Mouse (Mus musculus) hindlimb bud, embryonic 11.5 days (tissue): ENCODE data around the gene Ncor1.
"Not testable (repeated sequence)": the region's sequence is repeated elsewhere in the genome, so short reads cannot be mapped to it uniquely, and the experiment has no call there.

ENCODE experiments used
- DNase-seq: peaks from one replicate; pipeline ENCODE4 v3.0.0-alpha.2; 2012; ENCODE audit warnings: low read depth, low spot score; ENCODE audit errors: extremely low spot score

Ncor1 gene

DNA sequence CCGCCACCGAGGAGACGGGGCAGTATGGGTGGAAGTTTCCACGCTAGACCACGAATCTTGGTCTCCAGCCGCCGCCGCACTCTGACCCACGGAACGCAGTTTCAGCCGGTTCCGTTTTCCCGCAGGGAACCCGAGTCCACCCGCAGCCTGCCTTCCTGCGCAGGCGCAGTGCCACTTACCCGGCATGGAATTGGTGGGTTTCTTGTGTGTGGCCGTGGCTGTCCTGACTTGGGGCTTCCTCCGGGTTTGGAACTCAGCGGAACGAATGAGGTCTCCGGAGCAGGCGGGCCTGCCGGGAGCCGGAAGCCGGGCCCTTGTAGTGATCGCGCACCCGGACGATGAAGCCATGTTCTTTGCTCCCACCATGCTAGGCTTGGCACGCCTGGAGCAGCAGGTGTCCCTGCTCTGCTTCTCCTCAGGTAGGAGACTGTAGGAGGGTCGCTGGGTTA is at the start of gene Ncor1, which contains the start of gene Pigl:
Gene Ncor1, minus strand, starts transcription at position 266 of the 449 bp plus-strand sequence.
Gene Pigl, plus strand, starts transcription at position 185 of the 449 bp plus-strand sequence.
- DNase-seq = no peak

DNA sequence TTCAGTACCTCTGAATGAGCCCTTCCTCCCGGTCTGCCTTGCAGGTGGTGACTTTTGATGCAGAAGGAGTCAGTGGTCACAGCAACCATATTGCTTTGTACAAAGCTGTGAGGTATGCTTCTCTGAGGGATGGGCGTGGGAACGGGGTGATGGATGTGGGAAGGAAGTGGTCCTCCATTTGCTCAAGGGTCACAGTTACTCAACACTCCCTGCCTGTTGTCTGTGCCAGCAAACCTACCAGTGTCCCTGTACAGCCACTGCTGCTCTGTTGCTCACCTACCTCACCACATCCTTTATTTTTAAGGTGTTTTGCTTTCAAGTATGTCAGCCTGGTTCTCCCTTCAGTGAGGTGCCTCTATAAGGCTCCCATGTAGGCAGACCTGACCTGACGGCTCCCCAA is 49.3 kb upstream of the Ncor1 start:
- no peak for DNase-seq

DNA sequence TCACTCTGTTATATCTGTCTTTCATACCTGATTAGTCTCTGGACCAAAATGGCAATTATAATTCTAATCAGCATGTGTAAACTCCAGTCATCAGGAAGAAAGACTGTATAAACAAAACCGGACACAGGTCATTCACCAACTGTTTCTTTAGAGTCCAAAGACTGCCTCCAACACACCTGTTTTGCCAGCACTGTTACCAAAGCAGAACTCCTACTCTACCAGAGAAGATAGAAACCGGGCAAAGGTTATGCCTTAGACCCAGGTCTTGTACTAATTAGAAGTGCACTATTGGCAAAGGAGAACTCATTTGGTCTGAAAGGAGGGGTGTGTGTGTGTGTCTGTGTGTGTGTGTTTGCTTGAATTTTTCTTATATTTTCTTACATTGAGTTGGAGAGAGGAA is 42.2 kb upstream of the Ncor1 start:
- no peak for DNase-seq

DNA sequence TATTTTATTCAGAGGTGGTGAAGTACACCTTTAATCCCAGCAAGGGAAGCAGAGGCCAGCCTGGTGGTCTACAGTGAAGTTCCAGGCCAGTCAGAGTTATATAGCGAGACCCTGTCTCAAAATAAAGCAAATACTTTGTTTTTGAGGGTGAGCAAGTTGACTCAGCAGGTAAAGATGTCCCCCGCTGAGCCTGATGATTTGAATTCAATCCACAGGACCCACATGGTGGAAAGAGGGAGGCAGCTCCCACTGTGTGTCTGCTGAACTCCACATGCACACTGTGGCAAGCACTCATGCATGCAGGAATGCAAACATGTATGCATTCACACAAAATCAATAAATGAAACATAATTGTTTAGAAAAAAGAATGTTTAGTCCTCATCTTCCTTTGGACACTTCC is 40.5 kb upstream of the Ncor1 start:
- DNase-seq = no peak

DNA sequence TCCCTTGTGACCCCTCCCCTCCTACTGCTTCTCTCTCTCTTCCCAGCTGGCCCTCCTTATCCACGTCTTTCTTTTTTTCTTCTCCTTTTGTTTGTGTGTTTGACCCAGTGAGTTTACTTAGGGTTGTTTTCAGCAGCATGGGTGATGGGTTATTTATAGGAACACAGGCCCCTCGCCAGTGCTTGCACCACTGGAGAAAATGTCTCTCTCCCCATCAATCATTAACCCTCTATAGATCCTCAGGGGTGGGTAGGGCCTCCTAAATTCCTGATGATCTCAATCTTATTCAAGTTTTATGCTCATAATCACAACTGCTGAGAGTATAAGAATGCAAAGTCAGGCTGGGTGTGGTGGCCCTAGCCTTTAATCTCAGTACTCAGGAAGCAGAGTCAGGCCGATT is 38.8 kb upstream of the Ncor1 start:
- DNase-seq = no peak

DNA sequence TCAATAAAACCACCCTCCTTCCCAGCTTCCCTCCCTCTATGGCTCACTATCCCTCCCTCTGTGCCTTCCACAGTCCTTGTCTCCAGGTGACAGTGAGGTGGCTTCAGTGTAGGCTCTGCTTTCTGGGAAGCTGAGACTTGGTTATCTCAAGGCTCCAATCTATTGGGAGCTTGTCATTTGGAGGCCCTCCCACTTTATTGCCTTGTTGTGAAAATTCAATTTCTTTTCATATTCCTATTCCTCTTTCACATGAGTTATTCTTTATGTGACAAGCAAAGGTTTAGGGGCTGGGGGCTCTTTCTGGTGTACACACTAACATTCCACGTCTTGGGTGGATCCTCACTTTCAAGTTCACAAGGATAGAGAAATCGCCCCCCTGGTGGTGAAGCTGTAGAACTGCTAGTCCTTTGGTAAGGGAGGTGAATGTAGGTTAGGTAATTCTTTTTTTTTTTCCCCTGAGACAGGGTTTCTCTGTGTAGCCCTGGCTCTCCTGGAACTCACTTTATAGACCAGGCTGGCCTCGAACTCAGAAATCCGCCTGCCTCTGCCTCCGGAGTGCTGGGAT is 37.9 kb upstream of the Ncor1 start:
- DNase-seq = no peak

DNA sequence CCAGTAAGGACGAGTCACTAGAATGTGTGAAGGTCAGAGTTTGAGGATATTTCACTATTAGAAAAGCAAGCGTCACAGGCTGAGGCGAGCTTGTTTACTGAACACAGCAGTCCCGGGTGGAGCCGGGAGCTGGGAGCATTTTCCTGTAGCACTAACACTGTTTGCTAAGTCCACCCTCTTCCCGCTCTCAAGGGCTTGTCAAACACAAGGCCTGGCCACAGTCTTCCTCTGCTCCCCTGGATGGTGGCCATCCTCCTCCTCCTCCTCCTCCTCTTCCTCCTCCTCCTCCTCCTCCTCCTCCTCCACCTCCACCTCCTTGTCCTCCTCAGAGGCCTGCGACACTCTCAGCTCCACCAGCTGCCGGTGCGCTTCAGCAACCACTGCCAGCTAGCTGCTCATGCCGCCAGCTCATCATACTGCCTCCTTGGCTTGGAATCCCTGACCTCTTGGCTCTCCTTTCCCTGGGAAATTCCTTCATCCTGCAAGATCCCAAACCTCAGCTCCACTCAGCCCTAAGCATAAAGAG is 37.0 kb upstream of the Ncor1 start:
- DNase-seq = peak; percentile 24

DNA sequence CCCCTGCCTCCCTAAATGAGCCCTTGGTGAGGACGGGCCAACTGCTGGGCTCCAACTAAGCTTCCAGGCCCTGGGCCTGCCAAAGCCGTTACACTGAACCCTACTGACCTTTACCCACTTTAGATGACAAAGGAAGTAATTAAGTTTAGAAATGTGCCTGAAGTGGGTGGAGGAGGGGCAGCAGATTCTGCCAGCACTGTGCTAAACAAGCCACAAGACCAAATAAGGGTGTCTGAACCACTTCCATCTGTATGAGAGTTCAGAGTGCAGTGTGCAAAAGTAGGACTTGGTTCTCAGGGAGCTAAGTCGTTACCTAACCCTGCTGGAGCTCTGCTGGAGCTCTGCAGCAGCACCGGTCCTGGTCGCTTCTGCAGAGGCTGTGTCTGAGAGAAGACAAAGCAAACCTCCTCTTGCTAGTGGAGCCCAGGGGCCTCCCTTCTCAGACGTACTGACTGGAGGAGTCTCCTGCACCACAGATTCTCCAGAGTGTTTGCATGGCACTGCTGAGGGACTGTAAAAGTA is 36.5 kb upstream of the Ncor1 start:
- DNase-seq = peak; percentile 66

DNA sequence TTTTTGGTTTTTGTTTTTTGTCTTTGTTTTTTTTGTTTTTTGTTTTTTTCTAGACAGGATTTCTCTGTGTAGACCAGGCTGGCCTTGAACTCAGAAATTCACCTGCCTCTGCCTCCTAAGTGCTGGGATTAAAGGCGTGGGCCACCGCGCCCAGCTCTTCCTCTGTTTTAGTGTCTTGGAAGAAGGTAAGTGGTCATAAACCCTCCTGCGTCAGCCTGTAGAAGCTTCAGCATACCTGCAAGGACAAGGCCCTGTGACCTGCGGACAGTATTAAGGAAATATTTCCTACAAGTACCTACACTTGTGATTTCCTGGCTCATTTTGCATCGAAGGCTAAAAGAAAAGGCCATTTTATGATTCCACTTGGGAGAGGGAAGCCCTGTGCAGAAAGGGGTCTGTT is 35.4 kb upstream of the Ncor1 start:
- no peak for DNase-seq

DNA sequence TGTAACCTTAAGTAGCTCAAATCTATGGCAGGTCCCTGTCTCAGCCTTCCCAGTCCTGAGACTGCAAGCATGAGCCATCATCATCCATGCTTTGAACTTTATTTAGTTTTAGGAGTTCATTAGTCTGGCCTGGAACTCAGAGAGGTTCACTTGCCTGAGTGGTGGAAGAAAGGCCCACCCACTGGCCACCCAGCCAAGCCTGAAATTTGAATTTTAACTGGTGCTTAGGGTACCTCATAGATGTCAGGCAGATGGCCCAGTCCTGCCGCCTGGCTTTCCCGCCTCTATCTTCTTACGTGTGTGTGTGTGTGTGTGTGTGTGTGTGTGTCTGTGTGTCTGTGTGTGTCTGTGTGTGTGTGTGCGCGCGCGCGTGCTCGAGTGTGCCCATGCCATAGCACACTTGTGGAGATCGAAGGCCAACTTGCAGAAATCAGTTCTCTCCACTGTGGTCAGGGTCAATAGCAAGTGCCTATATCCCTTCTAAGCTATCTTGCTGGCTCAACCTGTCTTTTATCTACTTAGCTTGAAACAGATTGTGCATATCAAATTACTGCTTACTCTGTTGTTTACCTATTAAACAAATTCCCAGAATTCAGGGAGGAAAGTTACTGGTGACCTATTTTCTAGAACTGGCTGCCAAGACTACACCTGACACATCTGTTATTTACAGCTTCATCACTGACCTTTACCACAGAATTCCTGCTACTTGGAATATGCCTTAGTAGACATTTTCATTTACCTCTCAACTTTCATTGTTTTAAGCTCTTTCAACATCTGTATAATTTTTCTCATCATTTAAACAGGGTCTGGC is 29.4 kb upstream of the Ncor1 start:
- DNase-seq = no peak

DNA sequence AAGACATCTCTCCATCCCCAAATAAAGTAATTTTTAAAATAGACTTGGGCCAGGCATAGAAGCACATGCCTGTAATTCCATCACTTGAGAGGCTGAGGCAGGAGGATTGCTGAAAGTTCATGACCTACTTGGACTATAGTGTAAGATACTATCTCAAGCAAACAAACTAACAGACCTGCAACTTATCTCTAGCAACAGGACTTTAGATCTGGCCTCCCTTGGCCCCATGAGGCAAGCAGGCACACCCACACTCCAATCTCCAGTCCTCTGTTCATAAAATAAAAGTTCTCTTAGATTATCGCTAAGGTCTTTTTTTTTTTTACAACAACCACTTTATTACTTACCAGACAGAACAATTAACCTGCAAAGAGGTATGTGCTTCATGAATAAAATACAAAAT is 28.6 kb upstream of the Ncor1 start:
- no peak for DNase-seq

DNA sequence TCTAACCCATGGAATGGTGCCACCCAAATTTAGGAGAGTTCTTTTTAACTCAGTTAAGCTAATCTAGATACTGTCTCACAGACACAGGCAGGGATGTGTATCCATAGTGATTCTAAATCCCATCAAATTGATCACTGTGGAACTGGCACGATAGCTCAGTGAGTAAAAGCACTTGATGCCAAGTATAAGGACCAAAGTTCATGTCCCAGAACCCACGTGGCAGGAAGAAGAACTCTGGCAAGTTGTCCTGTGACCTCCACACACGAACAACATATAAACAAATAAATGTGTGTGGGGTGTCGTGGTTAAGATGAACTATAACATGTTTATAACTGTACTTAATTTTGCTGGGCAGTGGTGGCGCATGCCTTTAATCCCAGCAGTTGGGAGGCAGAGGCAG is 21.2 kb upstream of the Ncor1 start:
- DNase-seq = no peak

DNA sequence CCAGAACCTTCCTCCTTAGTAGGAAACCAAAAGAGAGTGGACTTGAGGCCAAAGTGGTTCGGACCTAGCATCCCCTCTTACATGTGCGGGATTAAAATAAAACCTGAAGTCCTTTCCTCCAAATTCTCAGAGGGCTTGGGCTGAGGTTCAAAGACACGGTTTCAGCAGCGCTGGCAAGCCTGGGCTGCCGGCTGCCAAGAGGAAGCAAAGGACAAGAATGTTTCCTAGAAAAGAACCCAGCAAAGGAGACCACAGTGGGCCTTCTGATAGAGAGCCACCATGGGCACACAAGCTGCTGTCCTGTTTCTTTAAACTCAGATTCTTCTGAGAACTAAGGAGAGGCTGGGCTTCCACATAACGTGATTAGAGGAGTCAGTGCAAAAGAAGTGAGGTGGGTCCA is 20.6 kb upstream of the Ncor1 start:
- DNase-seq = no peak

DNA sequence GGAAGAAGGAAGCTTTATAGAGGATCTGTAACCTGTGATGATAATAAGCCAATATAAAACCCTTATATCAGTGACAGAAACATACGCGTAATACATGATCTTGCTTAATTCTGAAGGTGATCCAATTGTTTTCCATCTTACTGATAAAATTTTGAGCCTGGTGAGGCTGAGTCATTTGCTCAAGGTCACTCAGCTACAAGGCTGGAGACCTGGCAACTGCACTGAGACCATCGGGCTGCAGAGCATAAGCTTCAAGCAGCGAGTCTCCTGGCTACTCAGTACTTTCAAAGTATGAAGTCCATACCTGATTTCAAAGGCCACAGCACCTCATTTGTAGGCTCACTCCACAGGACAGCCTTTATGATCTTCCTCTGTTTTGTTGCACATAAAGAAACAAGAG is 17.8 kb upstream of the Ncor1 start:
- DNase-seq = no peak

DNA sequence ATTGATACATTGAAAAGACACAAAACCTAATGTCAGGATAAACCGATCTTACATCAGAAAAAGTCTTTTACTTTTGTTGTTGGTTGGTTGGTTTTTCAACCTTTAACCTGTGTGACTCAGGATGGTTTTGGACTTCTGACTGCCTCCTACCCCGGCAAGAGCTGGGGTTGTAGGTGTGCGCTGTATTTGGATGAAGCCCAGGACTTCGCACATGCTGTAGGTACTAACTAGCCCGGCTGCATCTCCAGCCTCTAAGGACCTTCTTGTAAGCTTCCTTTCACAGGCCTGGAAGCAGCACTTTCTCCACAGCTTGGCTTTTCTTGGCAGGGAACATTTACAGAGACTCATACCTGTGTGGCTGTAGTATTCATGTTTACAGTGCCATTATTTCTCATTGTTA is 15.2 kb upstream of the Ncor1 start:
- no peak for DNase-seq

DNA sequence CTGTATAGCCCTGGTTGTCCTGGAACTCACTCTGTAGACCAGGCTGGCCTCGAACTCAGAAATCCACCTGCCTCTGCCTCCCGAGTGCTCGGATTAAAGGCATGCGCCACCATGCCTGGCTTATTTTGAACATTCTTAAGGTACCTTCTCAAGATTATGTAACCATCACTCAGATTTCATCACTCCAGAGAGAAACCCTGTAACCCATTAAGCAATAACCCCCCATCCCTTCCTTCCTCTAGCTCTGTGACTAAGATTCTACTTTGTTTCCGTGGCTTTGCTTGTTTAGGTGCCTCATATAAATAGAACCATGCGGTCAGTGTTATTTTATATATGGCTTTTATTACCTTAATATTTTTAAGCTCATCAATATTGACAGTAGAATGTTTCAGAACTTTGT is 12.1 kb upstream of the Ncor1 start:
- no peak for DNase-seq

DNA sequence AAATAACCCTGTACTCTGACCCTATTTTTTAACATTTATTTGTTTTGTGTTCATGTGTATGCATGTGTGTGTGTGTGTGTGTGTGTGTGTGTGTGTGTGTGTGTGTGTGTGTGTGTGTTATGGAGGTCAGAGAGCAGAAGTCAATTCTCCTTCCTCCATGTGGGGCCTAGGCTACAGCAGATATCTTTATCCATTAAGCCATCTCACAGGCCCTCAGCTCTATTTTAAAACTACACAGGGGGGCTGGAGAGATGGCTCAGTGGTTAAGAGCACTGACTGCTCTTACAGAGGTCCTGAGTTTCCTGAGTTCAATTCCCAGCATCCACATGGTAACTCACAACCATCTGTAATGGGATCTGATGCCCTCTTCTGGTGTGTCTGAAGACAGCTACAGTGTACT is 8.9 kb upstream of the Ncor1 start:
- DNase-seq = not testable (repeated sequence)

DNA sequence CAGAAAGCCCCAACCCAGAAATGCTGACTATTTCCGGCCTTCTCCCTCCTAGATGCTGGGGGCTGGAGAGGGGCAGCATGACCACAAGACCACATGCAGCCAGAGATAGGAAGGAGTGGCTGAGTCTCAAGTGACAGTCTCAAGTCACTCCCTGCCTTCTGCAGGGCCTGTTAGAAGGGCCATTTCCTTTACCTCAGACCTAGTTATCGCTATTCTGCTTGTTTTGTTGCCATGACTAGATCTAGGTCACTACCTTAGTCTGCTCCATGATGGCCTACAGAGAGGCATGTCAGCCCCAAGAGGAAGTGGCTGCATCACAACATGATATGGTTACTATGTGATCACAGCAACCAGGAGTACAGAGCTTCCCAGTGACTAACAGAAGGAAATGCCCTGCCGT is 8.2 kb upstream of the Ncor1 start:
- no peak for DNase-seq

DNA sequence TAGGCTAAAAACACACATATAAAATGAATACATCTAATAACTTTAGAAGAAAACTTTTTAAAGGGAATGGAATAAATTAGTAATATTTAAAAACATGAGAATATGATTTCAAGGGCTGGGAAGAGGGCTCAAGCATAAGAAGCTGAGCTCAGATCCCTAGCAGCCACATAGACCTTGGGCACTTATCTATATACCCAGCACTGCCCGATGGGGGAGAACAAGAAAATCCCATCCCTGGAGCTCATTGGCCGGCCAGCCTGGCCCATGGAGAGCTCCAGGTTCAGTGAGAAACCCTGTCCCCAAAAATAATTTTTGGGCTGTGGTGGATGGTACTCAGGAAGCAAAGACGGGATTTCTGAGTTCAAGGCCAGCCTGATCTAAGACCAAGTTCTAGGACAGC is 7.5 kb upstream of the Ncor1 start:
- DNase-seq = no peak

DNA sequence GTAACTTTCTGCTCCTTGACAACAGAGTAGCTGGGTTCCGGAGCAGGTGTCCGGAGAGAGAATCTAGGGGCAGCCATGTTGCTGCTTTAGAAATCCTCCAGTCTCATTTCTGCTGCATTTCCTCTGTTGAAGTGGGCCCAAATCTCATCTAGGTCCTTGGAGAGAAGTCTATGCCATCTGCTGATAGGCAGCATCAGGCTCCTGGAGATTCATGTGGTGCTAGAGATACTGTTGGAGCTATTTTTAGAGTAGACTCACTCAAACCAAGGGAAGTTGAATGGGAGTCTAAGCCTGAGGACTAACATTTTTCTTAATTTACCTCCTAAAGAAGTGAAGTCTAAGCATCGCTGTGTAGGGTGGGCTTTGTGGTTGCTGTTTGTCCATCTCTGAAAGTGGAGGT is 6.4 kb upstream of the Ncor1 start:
- no peak for DNase-seq

DNA sequence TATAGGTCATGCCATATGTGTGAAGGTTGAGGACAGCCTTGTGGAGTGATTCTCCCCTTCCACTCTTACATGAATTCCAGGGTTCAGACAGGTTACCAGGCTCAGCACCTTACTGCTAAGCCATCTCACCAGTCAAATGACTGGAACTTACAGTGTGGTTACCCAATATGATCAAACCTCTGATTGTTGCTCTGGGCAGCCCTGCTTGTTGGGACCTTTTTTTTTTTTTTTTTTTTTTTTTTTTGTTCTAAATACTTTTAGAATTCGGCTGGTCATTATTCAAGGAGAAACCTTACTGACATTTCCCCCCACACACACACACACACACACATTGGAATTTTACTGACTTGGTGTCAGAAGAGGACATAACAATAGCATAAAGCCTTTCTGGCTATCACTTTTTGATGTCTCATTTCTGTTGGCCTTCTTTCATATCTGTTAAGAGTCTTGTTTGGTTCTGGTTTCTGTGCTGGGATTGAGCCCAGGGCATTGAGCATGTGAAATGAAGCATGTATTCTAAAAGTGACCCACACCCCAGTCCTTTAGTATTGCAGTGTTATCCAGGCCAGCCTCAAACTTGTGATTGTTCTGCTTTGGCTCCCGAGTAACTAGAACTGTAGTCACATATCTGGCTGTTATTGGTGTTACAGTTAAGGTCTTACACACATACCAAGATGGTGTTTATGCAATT is 5.0 kb upstream of the Ncor1 start:
- DNase-seq = no peak

DNA sequence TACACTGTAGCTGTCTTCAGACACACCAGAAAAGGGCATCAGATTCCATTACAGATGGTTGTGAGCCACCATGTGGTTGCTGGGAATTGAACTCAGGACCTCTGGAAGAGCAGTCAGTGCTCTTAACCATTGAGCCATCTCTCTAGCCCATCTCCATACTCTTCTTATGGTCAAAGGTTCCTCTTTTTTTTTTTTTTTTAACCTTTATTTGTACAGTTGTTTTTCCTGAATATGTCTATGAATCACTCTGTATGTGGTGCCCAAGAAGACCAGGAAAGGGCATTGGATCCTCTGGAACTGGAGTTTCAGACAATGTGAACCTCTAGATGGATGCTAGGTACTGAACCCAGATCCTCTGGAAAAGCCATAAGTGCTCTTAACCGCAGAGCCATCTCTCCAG is 4.2 kb upstream of the Ncor1 start:
- not testable (repeated sequence) for DNase-seq
